Mouse (Mus musculus) erythroblast, embryonic 14.5 days (primary cell): Measurements from ENCODE around the gene Hnrnpm.

Experiments
- GATA1 ChIP-seq: IDR thresholded peaks from 2 replicates; pipeline ENCODE4 v1.6.1; 2012; ENCODE audit warnings: low read length, inconsistent platforms, mixed read lengths
- TAL1 ChIP-seq: IDR thresholded peaks from 3 replicates; pipeline ENCODE4 v1.6.1; 2012; ENCODE audit warnings: low read length, inconsistent platforms, mixed read lengths

GRCm38 (mm10) chr17:33717982-33718381 is 31.3 kb upstream of the Hnrnpm start:
- no peak for TF ChIP-seq GATA1
- TF ChIP-seq TAL1: no peak
